Mouse (Mus musculus): ENCODE data around the gene Fam151a. TPM values are rescaled to one million over a fixed set of nuclear protein-coding genes. Genes with fewer than 3 reads are reported as not detected.
"Not testable (repeated sequence)": the region's sequence is repeated elsewhere in the genome, so short reads cannot be mapped to it uniquely, and the experiment has no call there.

Gene Fam151a
- polyA plus RNA-seq, 1 experiment from 2014 or later, result not detected

GRCm38 (mm10) chr4:106730814-106731213 lies 2.9 kb upstream of the Fam151a start, which contains the start of gene Mroh7:
Mroh7 (minus strand) TSS chr4:106730925.
- ATAC-seq (ENCODE audit: low read depth), result no peak
- 84% methylated on average over 7 of the region's 7 CpGs for WGBS
- Histone ChIP-seq H3K9me3 (no peaks in the 10 kb centered on the region), H3K4me2 (no peak within 1 kb of the TSS), H3K9ac (no peak within 1 kb of the TSS), H3K27me3 (no peaks in the 10 kb centered on the region), H3K36me3 (no peaks in the 10 kb centered on the region), H3K4me1 (replicated peaks) (no peaks in the 10 kb centered on the region), H3K27ac (replicated peaks) (no peak within 1 kb of the TSS), H3K4me3 (no peak within 1 kb of the TSS)

GRCm38 (mm10) chr4:106736884-106737283 lies 3.2 kb downstream of the Fam151a start:
- H3K27ac ChIP-seq (replicated peaks); H3K9me3 ChIP-seq; H3K27me3 ChIP-seq; ATAC-seq (ENCODE audit: low read depth); H3K9ac ChIP-seq; H3K4me1 ChIP-seq (replicated peaks); H3K4me2 ChIP-seq; H3K4me3 ChIP-seq; H3K36me3 ChIP-seq: not testable (repeated sequence)
- 86% methylated on average over 1 of the region's 1 CpGs for WGBS

GRCm38 (mm10) chr4:106737904-106738303 lies 4.2 kb downstream of the Fam151a start:
- Histone ChIP-seq H3K27ac (replicated peaks) (no peak overlapping the region), H3K4me3 (no peak overlapping the region), H3K36me3 (no peaks in the 10 kb centered on the region), H3K27me3 (no peaks in the 10 kb centered on the region), H3K4me2 (no peak overlapping the region), H3K9me3 (no peaks in the 10 kb centered on the region), H3K9ac (no peak overlapping the region), H3K4me1 (replicated peaks) (no peaks in the 10 kb centered on the region)
- WGBS, result 64% methylated on average over 3 of the region's 3 CpGs
- no peak for ATAC-seq (ENCODE audit: low read depth)

GRCm38 (mm10) chr4:106745862-106746261 lies 12.2 kb downstream of the Fam151a start:
- Histone ChIP-seq H3K36me3 (no peaks in the 10 kb centered on the region), H3K4me3 (no peak overlapping the region), H3K27ac (replicated peaks) (no peak overlapping the region), H3K4me1 (replicated peaks) (peaks cover 28% of the 10 kb centered on the region), H3K9ac (no peak overlapping the region), H3K9me3 (no peaks in the 10 kb centered on the region), H3K27me3 (no peaks in the 10 kb centered on the region), H3K4me2 (no peak overlapping the region)
- WGBS, result 85% methylated on average over 7 of the region's 7 CpGs
- no peak for ATAC-seq (ENCODE audit: low read depth)

DNA sequence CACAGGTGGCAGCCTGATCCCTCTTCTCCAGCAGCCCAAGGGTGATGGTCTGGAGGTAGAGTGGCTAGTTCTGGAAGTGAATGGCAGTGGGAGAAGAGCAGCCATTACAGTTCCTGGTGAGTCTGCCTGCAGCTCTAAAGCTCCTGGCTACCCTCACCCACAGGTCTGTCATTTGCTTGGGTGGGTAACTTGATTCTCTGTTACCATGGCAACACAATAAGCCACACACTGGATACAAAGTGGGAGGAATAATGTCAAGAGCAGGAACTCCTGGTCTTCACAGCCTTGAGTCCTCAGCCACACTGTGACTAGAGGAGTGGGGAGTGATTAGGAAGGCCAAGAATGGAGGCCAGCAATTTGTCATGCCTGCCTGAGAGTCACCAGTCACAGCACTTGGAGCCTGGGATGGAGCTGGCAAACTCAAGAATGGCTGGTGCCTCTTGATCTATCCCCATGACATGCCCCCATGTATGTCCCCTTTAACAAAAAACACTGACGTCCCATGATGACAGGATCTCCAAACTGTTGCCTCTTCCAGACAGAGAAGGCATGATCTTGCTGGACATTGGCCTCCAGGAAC lies 13.4 kb downstream of the Fam151a start:
- whole genome bisulfite sequencing, result 85% methylated on average over 1 of the region's 1 CpGs
- no peak for ATAC-seq (ENCODE audit: low read depth)
- no peak overlapping the region for H3K4me3 ChIP-seq
- no peaks in the 10 kb centered on the region for H3K36me3 ChIP-seq
- H3K27me3 ChIP-seq, result no peaks in the 10 kb centered on the region
- H3K4me2 ChIP-seq, result no peak overlapping the region
- H3K9me3 ChIP-seq, result no peaks in the 10 kb centered on the region
- no peak overlapping the region for H3K27ac ChIP-seq (replicated peaks)
- H3K4me1 ChIP-seq (replicated peaks), result peaks cover 28% of the 10 kb centered on the region
- no peak overlapping the region for H3K9ac ChIP-seq

GRCm38 (mm10) chr4:106749699-106750098 lies 16.0 kb downstream of the Fam151a start:
- Histone ChIP-seq H3K9me3 (no peaks in the 10 kb centered on the region), H3K27me3 (no peaks in the 10 kb centered on the region), H3K4me1 (replicated peaks) (peaks cover 28% of the 10 kb centered on the region), H3K4me3 (peak overlapping the region; percentile 23), H3K4me2 (peak overlapping the region; percentile 45), H3K9ac (peak overlapping the region; percentile 46; the same call in 1 of the 2 replicates), H3K36me3 (no peaks in the 10 kb centered on the region), H3K27ac (replicated peaks) (0 out of 2 replicates have a peak overlapping the region, but pooled peaks have one; percentile 2)
- 3% methylated on average over 7 of the region's 7 CpGs for WGBS
- peak; percentile 85 for ATAC-seq (ENCODE audit: low read depth)

DNA sequence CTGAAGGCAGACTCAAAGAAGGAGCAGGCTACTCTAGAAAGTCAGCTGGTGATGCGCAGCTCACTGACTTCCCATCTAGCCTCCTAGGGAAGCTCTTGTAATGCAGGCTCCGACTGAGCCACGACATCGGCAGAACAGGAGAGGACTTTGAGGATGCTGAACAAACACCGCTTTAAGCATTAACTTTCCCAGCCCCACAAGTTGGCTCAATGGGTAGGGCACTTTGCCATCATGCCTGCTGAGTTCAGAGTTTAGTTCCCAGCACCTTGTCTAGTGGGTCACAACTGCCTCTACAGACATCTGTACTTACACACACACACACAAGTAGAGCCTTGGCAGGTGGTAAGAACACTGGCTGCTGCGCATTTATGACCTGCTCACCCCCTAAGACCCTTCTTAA lies 18.0 kb downstream of the Fam151a start:
- no peak for ATAC-seq (ENCODE audit: low read depth)
- Histone ChIP-seq H3K9ac (no peak overlapping the region), H3K4me1 (replicated peaks) (peaks cover 27% of the 10 kb centered on the region), H3K36me3 (no peaks in the 10 kb centered on the region), H3K4me2 (no peak overlapping the region), H3K9me3 (no peaks in the 10 kb centered on the region), H3K27me3 (no peaks in the 10 kb centered on the region), H3K27ac (replicated peaks) (no peak overlapping the region), H3K4me3 (no peak overlapping the region)
- 90% methylated on average over 6 of the region's 6 CpGs for WGBS

- Histone ChIP-seq H3K9ac (no peak overlapping the region), H3K9me3 (no peaks in the 10 kb centered on the region), H3K4me1 (replicated peaks) (peaks cover 5% of the 10 kb centered on the region), H3K4me2 (no peak overlapping the region), H3K27ac (replicated peaks) (no peak overlapping the region), H3K4me3 (no peak overlapping the region), H3K27me3 (no peaks in the 10 kb centered on the region), H3K36me3 (no peaks in the 10 kb centered on the region)
- 71% methylated on average over 7 of the region's 7 CpGs for WGBS
- no peak for ATAC-seq (ENCODE audit: low read depth)
Observed at GRCm38 (mm10) chr4:106764166-106764565, 30.5 kb downstream of the Fam151a start.

DNA sequence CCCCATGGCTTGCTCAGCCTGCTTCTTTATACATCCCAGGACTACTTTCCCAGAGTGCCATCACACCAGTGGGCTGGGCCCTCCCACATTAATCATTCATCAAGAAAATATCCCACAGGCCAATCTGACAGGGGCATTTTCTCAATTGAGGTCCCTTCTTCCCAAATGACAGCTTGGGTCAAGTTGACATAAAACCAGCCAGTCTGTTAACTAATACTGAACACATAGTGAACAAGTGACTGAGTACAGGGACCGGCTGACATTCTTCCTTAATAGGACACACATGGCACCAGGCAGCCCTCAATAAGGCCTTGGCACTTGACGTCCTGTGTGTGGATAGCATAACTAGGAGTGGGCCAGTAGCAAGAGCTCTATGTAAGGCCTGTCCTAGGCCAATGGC lies 35.6 kb downstream of the Fam151a start:
- ATAC-seq (ENCODE audit: low read depth), result no peak
- no peak overlapping the region for H3K27ac ChIP-seq (replicated peaks)
- H3K4me2 ChIP-seq, result no peak overlapping the region
- no peaks in the 10 kb centered on the region for H3K4me1 ChIP-seq (replicated peaks)
- H3K4me3 ChIP-seq, result no peak overlapping the region
- H3K36me3 ChIP-seq, result no peaks in the 10 kb centered on the region
- H3K9ac ChIP-seq, result no peak overlapping the region
- 77% methylated on average over 2 of the region's 2 CpGs for WGBS
- no peaks in the 10 kb centered on the region for H3K9me3 ChIP-seq
- no peaks in the 10 kb centered on the region for H3K27me3 ChIP-seq

DNA sequence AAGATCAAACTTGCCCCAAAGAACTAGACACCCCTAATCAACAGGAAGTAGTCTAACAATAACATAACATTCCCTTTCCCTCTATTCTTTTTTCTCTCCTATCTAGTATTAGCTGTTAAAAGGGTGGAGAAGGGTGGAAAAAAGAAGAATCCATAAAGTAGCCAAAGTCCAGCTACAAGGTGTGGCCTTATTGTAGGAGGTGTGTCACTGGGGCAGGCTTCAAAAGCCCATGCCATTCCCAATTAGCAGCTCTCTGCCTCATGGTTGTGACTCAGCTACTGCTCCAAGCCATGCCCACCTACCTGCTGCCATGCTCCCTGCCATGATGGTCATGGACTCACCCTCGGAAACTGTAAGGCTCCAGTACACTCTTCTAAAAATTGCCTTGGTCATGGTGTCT lies 38.9 kb downstream of the Fam151a start:
- WGBS, result 96% methylated on average over 1 of the region's 1 CpGs
- no peaks in the 10 kb centered on the region for H3K36me3 ChIP-seq
- no peak for ATAC-seq (ENCODE audit: low read depth)
- H3K27me3 ChIP-seq, result no peaks in the 10 kb centered on the region
- H3K9me3 ChIP-seq, result no peaks in the 10 kb centered on the region
- no peak overlapping the region for H3K4me3 ChIP-seq
- no peak overlapping the region for H3K4me2 ChIP-seq
- H3K27ac ChIP-seq (replicated peaks), result no peak overlapping the region
- peaks cover 15% of the 10 kb centered on the region for H3K4me1 ChIP-seq (replicated peaks)
- H3K9ac ChIP-seq, result no peak overlapping the region

GRCm38 (mm10) chr4:106775767-106776166 lies 42.1 kb downstream of the Fam151a start:
- not testable (repeated sequence) for H3K4me2 ChIP-seq; H3K27me3 ChIP-seq; H3K27ac ChIP-seq (replicated peaks); ATAC-seq (ENCODE audit: low read depth); H3K4me3 ChIP-seq; H3K36me3 ChIP-seq; H3K9me3 ChIP-seq; H3K9ac ChIP-seq
- H3K4me1 ChIP-seq (replicated peaks), result peaks cover 47% of the 10 kb centered on the region
- WGBS, result 89% methylated on average over 6 of the region's 6 CpGs

GRCm38 (mm10) chr4:106776998-106777397 lies 43.3 kb downstream of the Fam151a start:
- no peak overlapping the region for H3K9ac ChIP-seq
- no peaks in the 10 kb centered on the region for H3K36me3 ChIP-seq
- H3K4me1 ChIP-seq (replicated peaks), result peaks cover 53% of the 10 kb centered on the region
- H3K9me3 ChIP-seq, result no peaks in the 10 kb centered on the region
- peak overlapping the region; percentile 77; the same call in 1 of the 2 replicates for H3K27ac ChIP-seq (replicated peaks)
- 16% methylated on average over 3 of the region's 3 CpGs for WGBS
- H3K27me3 ChIP-seq, result no peaks in the 10 kb centered on the region
- ATAC-seq (ENCODE audit: low read depth), result peak; percentile 68
- H3K4me2 ChIP-seq, result no peak overlapping the region
- H3K4me3 ChIP-seq, result no peak overlapping the region

DNA sequence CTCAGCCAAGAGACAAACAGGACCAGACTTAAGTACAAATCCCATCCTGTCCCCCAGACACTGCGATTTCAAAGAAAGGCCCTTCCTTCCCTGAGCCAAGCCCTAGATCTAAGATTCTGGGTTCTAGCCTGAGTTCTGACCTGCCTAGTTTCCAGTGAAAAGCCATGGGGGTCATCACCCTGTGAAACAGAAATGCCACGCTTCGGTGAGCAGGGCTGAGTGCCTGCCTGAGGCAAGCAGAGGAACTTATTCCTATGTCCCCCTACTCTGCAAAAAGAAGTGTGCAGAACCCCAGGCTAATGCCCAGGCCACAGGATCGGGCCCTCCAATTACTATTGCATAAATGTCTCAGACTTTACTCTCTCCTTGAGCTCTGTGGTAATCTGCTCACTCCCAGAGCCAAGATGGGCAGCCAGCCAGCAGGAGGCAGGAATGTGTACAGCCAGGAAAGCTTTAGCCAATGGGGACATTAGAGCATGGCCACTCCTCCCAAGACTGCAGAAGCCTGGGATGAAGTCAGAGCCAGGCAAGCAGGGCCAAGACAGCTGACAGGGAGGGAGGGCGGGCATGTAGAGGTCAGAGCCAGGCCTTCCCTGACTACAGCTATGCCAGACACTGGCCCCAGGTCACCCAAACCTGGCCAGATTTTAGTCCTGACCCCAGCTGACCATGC lies 44.6 kb downstream of the Fam151a start:
- peak; percentile 67 for ATAC-seq (ENCODE audit: low read depth)
- Histone ChIP-seq H3K9ac (no peak overlapping the region; the same call in 1 of the 2 replicates), H3K4me2 (no peak overlapping the region), H3K27me3 (no peaks in the 10 kb centered on the region), H3K4me3 (no peak overlapping the region), H3K4me1 (replicated peaks) (peaks cover 60% of the 10 kb centered on the region), H3K27ac (replicated peaks) (peak overlapping the region; percentile 77), H3K9me3 (no peaks in the 10 kb centered on the region), H3K36me3 (no peaks in the 10 kb centered on the region)
- WGBS, result 34% methylated on average over 5 of the region's 5 CpGs
